Mouse (Mus musculus) ES-E14 (cell line): Measurements from ENCODE around the gene E430018J23Rik.

Experiments used
- CHD2 ChIP-seq: IDR thresholded peaks from 2 replicates; pipeline ENCODE4 v1.6.1; 2014; ENCODE audit warnings: mild to moderate bottlenecking, low read depth, low read length, inconsistent platforms
- HCFC1 ChIP-seq: IDR thresholded peaks from 2 replicates; pipeline ENCODE4 v1.6.1; 2012; ENCODE audit warnings: low read length, inconsistent platforms, borderline replicate concordance; ENCODE audit not compliant: insufficient read depth
- ZC3H11A ChIP-seq: IDR thresholded peaks from 2 replicates; pipeline ENCODE4 v1.6.1; 2012; ENCODE audit warnings: low read depth, mild to moderate bottlenecking, inconsistent platforms, low read length, borderline replicate concordance

- TF ChIP-seq HCFC1 (no peak), CHD2 (no peak), ZC3H11A (no peak)
Observed at GRCm38 (mm10) chr7:127390306-127390705, 3.1 kb downstream of the E430018J23Rik start.
